Mouse (Mus musculus): ENCODE measurements around the gene Borcs5.

DNA sequence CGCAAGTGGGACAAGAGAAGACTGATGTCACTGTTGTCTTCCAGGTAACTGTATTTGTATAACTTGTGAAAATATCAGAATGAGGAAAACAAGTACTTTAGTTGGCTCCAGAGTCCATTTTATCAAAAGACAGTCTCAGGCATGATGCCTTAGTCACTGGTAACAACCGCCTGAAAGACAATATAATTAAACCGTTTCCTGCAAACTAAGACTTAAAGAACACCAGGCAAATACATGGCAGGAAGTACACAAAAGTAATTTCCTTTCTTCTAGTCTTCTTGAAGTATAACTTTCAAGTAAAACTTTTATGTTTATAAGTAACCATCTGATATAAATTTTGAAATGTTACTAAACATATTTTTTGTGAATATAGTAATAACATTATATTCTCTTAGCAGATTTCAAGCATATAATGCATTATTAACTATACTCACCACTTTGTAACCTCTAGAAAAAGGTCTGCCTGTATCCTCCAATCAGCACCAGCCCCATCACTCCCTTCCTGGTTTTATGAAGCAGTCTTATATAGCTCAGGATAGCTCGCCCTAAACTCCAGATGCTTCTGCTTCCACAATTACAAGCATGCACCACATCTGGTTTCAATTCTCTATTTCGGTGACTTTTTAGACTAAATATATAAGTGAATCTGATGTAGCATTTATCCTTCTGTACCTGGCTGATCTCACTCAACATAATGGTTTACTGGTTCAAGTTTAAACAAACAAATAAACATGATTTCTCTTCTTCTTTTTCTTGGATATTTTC is 112.8 kb downstream of the Borcs5 start:
- TF ChIP-seq CTCF (IDR thresholded peaks at IDR 0.05; ENCODE audit: low read depth) (no peak), EP300 (IDR thresholded peaks at IDR 0.05; ENCODE audit: low read depth) (no peak)
